Comparison of ENCODE assay signal across 14 mouse cellular contexts in the genomic region with DNA sequence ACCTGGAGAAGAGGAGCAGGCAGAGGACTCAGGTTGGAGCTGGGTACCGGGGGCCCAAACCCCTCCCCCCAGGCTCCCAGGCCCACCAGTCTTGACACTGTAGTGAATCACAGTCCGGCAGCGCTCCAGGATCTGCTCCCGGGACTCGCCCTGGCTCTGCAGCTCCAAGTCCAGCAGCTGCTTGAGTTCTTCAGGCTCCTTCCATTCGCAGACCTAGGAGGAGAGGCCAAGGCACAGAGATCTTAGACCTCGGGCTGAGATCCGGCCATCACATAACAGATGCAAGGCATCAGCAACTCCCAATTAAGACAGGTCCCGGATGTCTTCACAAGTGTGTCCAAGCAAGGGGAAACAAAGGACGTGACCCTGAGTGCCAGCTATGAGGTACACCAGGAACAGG. TPM values are rescaled to one million over a fixed set of nuclear protein-coding genes. Genes with fewer than 3 reads are reported as not detected.
DNase-seq lines count a peak whose midpoint lies in the region; ATAC-seq and TF ChIP-seq lines count a peak whose summit lies in the region.
"Had no signal": no experiment of that assay in that cellular context is flagged by ENCODE, and none has a peak within 500 bp of the region (broad histone marks: within the 10 kb centered on the region; RNA-seq: fewer than 3 reads in every experiment).

No protein-coding gene starts in this region.

- peaks cover 9% of the 10 kb centered on the region; the same call in 1 of the 2 replicates for H3K4me1 ChIP-seq in stomach, embryonic 16.5 days (ENCODE audit: control insufficient read depth, insufficient read depth, low read length)
- H3K4me1 ChIP-seq in stomach, postnatal 0 days (replicated peaks; ENCODE audit: control insufficient read depth, insufficient read depth), result no peaks in the 10 kb centered on the region
- peaks cover 13% of the 10 kb centered on the region; the same call in 1 of the 2 replicates for H3K4me1 ChIP-seq in limb, embryonic 10.5 days
- no peaks in the 10 kb centered on the region for H3K4me1 ChIP-seq in thymus, adult 2 months (replicated peaks; ENCODE audit: control insufficient read depth, insufficient read depth, low read length)

- DNase-seq in gastrocnemius, postnatal 10 days, result peak; percentile 57
- DNase-seq in gastrocnemius, adult 8-10 months (ENCODE audit: low spot score in 2 of 2), result no peak
- no peak for DNase-seq in stomach, postnatal 0 days (ENCODE audit: low spot score)
- DNase-seq in limb, embryonic 10.5 days (ENCODE audit: low spot score), result no peak
- peak; percentile 44 to 66 for DNase-seq in urinary bladder, postnatal 4 days (ENCODE audit: low spot score in 2 of 2)
- no peak for DNase-seq in thymus, adult 2 months
- DNase-seq in right cerebral cortex, postnatal 25 days, result no peak

- no peaks in the 10 kb centered on the region for H3K9me3 ChIP-seq in stomach, embryonic 16.5 days (replicated peaks; ENCODE audit: control insufficient read depth, low read length)
- H3K9me3 ChIP-seq in stomach, postnatal 0 days (ENCODE audit: control insufficient read depth, low read length), result no peaks in the 10 kb centered on the region
- H3K9me3 ChIP-seq in limb, embryonic 10.5 days (replicated peaks), result no peaks in the 10 kb centered on the region
- H3K9me3 ChIP-seq: G1E; megakaryocyte, embryonic 14.5 days had no signal

- no peak for ATAC-seq in stomach, embryonic 16.5 days (ENCODE audit: insufficient read depth, low FRiP score)
- no peak for ATAC-seq in stomach, postnatal 0 days (ENCODE audit: low FRiP score, low TSS enrichment)

- H3K9ac ChIP-seq in stomach, embryonic 16.5 days (ENCODE audit: low read length), result peak overlapping the region; percentile 9; the same call in 1 of the 2 replicates
- no peak overlapping the region for H3K9ac ChIP-seq in stomach, postnatal 0 days (ENCODE audit: low read length)
- H3K9ac ChIP-seq: hindbrain, embryonic 14.5 days had no signal

- H3K4me2 ChIP-seq in stomach, embryonic 16.5 days (ENCODE audit: low read depth, low read length), result no peak overlapping the region
- no peak overlapping the region for H3K4me2 ChIP-seq in stomach, postnatal 0 days (replicated peaks; ENCODE audit: low read depth)
- H3K4me2 ChIP-seq: hindbrain, embryonic 14.5 days had no signal

- H3K36me3 ChIP-seq in stomach, embryonic 16.5 days (ENCODE audit: control insufficient read depth, insufficient read depth, low read length), result 0 out of 2 replicates have a peak, but pooled peaks cover 3% of the 10 kb centered on the region
- H3K36me3 ChIP-seq in stomach, postnatal 0 days (ENCODE audit: control insufficient read depth, insufficient read depth, low read length), result peaks cover 4% of the 10 kb centered on the region; the same call in 1 of the 2 replicates
- peaks cover 46% of the 10 kb centered on the region for H3K36me3 ChIP-seq in limb, embryonic 10.5 days
- no peaks in the 10 kb centered on the region for H3K36me3 ChIP-seq in thymus, adult 2 months (ENCODE audit: control insufficient read depth, insufficient read depth, low read length)
- H3K36me3 ChIP-seq: G1E had no signal

- no peaks in the 10 kb centered on the region for H3K27me3 ChIP-seq in stomach, embryonic 16.5 days (ENCODE audit: control insufficient read depth, insufficient read depth, low read length)
- H3K27me3 ChIP-seq in stomach, postnatal 0 days (ENCODE audit: control insufficient read depth, insufficient read depth, low read length), result no peaks in the 10 kb centered on the region
- no peaks in the 10 kb centered on the region for H3K27me3 ChIP-seq in limb, embryonic 10.5 days (ENCODE audit: low read depth, poor library complexity, severe bottlenecking)
- H3K27me3 ChIP-seq in thymus, adult 2 months (ENCODE audit: control insufficient read depth, insufficient read depth, low read length), result no peaks in the 10 kb centered on the region

- H3K27ac ChIP-seq in stomach, embryonic 16.5 days (ENCODE audit: low read length), result no peak overlapping the region
- no peak overlapping the region for H3K27ac ChIP-seq in stomach, postnatal 0 days (replicated peaks)
- H3K27ac ChIP-seq in limb, embryonic 10.5 days, result peak overlapping the region; percentile 56; the same call in 1 of the 2 replicates
- H3K27ac ChIP-seq in thymus, adult 2 months (ENCODE audit: control insufficient read depth, insufficient read depth, low read length), result no peak overlapping the region
- H3K27ac ChIP-seq: hindbrain, embryonic 14.5 days; layer of hippocampus, adult 2 months had no signal

- H3K4me3 ChIP-seq in stomach, embryonic 16.5 days (replicated peaks; ENCODE audit: low read length), result no peak overlapping the region
- H3K4me3 ChIP-seq in stomach, postnatal 0 days (ENCODE audit: low read depth, low read length), result no peak overlapping the region
- no peak overlapping the region for H3K4me3 ChIP-seq in limb, embryonic 10.5 days
- no peak overlapping the region for H3K4me3 ChIP-seq in thymus, adult 2 months (ENCODE audit: control insufficient read depth, insufficient read depth, low read length)
- H3K4me3 ChIP-seq: erythroblast, embryonic 14.5 days; layer of hippocampus, adult 2 months; megakaryocyte, embryonic 14.5 days had no signal

- TF ChIP-seq POLR2A in thymus, adult 2 months (IDR thresholded peaks at IDR 0.05; ENCODE audit: control insufficient read depth, extremely low read depth, insufficient read depth, low read length, poor library complexity), result no peak

- TF ChIP-seq CTCF in stomach, postnatal 0 days (IDR thresholded peaks at IDR 0.05; ENCODE audit: low read depth), result no peak
- no peak for TF ChIP-seq CTCF in thymus, adult 2 months (IDR thresholded peaks at IDR 0.05; ENCODE audit: borderline replicate concordance, control insufficient read depth, extremely low read depth, insufficient read depth, low read length, poor library complexity)

- TF ChIP-seq EP300 in stomach, postnatal 0 days (optimal IDR thresholded peaks at IDR 0.05), result no peak

- 75% methylated on average over 10 of the region's 10 CpGs for WGBS in stomach, embryonic 16.5 days
- 72% methylated on average over 10 of the region's 10 CpGs for WGBS in stomach, postnatal 0 days
- WGBS in limb, embryonic 10.5 days, result 91% methylated on average over 10 of the region's 10 CpGs
- WGBS in thymus, adult 2 months, result 98% methylated on average over 10 of the region's 10 CpGs

RNA-seq across cellular contexts. Expression of a gene that starts 15.0 kb away (rescaled TPM):
- 10 to 100 TPM; 42.8 to 52.6 TPM for total RNA-seq in gastrocnemius, postnatal 10 days (2021)
- total RNA-seq in gastrocnemius, adult 8-10 months (2022), result 10 to 100 TPM; 25.6 to 28.1 (median 26.8) TPM
- 46.0 and 49.6 TPM in 2 replicates for polyA plus RNA-seq in stomach, embryonic 16.5 days (2015; fragmentation: Nextera tagmentation; extraction: Ambion mirVana)
- polyA plus RNA-seq in stomach, postnatal 0 days (2015; fragmentation: Nextera tagmentation; extraction: Ambion mirVana), result 19.9 and 20.2 TPM in 2 replicates
- 73.0 and 88.7 TPM in 2 replicates for polyA plus RNA-seq in limb, embryonic 10.5 days (2016; fragmentation: Nextera tagmentation; extraction: Ambion mirVana)
- 69.6 and 71.9 TPM in 2 replicates for polyA plus RNA-seq in thymus, adult 2 months (2012; rRNA removed)

RNA-seq across cellular contexts. Expression of a gene that starts 16.4 kb away (rescaled TPM):
- total RNA-seq in gastrocnemius, postnatal 10 days (2021), result 10 to 100 TPM; 23.9 to 25.5 TPM
- 1 to 10 TPM; 5.6 to 8.5 (median 7.6) TPM for total RNA-seq in gastrocnemius, adult 8-10 months (2022)
- 47.3 and 50.9 TPM in 2 replicates for polyA plus RNA-seq in stomach, embryonic 16.5 days (2015; fragmentation: Nextera tagmentation; extraction: Ambion mirVana)
- polyA plus RNA-seq in stomach, postnatal 0 days (2015; fragmentation: Nextera tagmentation; extraction: Ambion mirVana), result 32.1 and 39.4 TPM in 2 replicates
- 38.8 and 55.0 TPM in 2 replicates for polyA plus RNA-seq in limb, embryonic 10.5 days (2016; fragmentation: Nextera tagmentation; extraction: Ambion mirVana)
- 77.6 and 82.1 TPM in 2 replicates for polyA plus RNA-seq in thymus, adult 2 months (2012; rRNA removed)

RNA-seq across cellular contexts. Expression of a gene that starts 37.8 kb away (rescaled TPM):
- total RNA-seq in gastrocnemius, postnatal 10 days (2021), result under 1 TPM; 0.14 to 0.27 TPM
- under 1 TPM in 2 of 4 experiments, not detected in 2; 0.10 to 0.21 TPM for total RNA-seq in gastrocnemius, adult 8-10 months (2022)
- polyA plus RNA-seq in stomach, embryonic 16.5 days (2015; fragmentation: Nextera tagmentation; extraction: Ambion mirVana), result 5.4 and 6.2 TPM in 2 replicates
- polyA plus RNA-seq in stomach, postnatal 0 days (2015; fragmentation: Nextera tagmentation; extraction: Ambion mirVana), result 5.9 and 6.0 TPM in 2 replicates
- 0.06 and 0.24 TPM in 2 replicates for polyA plus RNA-seq in limb, embryonic 10.5 days (2016; fragmentation: Nextera tagmentation; extraction: Ambion mirVana)
- polyA plus RNA-seq in thymus, adult 2 months (2012; rRNA removed), result 3.8 and 4.1 TPM in 2 replicates
- total RNA-seq: layer of hippocampus, adult 2 months had no signal
- polyA plus RNA-seq: hindbrain, embryonic 14.5 days had no signal

RNA-seq across cellular contexts. Expression of a gene that starts 43.6 kb away (rescaled TPM):
- total RNA-seq in gastrocnemius, postnatal 10 days (2021), result 1 to 10 TPM in 1 of 2 experiments, under 1 TPM in 1; 0.59 to 1.3 TPM
- 1 to 10 TPM in 2 of 4 experiments, under 1 TPM in 2; 0.34 to 1.8 (median 1.0) TPM for total RNA-seq in gastrocnemius, adult 8-10 months (2022)
- 5.6 and 6.3 TPM in 2 replicates for polyA plus RNA-seq in stomach, embryonic 16.5 days (2015; fragmentation: Nextera tagmentation; extraction: Ambion mirVana)
- 1.2 TPM in 2 replicates for polyA plus RNA-seq in stomach, postnatal 0 days (2015; fragmentation: Nextera tagmentation; extraction: Ambion mirVana)
- polyA plus RNA-seq in limb, embryonic 10.5 days (2016; fragmentation: Nextera tagmentation; extraction: Ambion mirVana), result 1.2 and 1.5 TPM in 2 replicates
- polyA plus RNA-seq in thymus, adult 2 months (2012; rRNA removed), result 72.6 and 82.8 TPM in 2 replicates

RNA-seq across cellular contexts. Expression of a gene that starts 43.9 kb away (rescaled TPM):
- total RNA-seq in gastrocnemius, postnatal 10 days (2021), result 10 to 100 TPM; 66.0 to 77.5 TPM
- 10 to 100 TPM; 14.2 to 49.0 (median 27.1) TPM for total RNA-seq in gastrocnemius, adult 8-10 months (2022)
- polyA plus RNA-seq in stomach, embryonic 16.5 days (2015; fragmentation: Nextera tagmentation; extraction: Ambion mirVana), result 18.5 and 21.2 TPM in 2 replicates
- polyA plus RNA-seq in stomach, postnatal 0 days (2015; fragmentation: Nextera tagmentation; extraction: Ambion mirVana), result 30.6 and 39.5 TPM in 2 replicates
- 0.23 and 0.46 TPM in 2 replicates for polyA plus RNA-seq in limb, embryonic 10.5 days (2016; fragmentation: Nextera tagmentation; extraction: Ambion mirVana)
- 17.8 and 30.2 TPM in 2 replicates for polyA plus RNA-seq in thymus, adult 2 months (2012; rRNA removed)
- total RNA-seq: common myeloid progenitor, adult 5-6 weeks had no signal

Comparison
In these comparisons a context has a peak if more than half of its experiments do, and no peak if none do; other contexts are left out.
1. DNase-seq: peak in gastrocnemius, postnatal 10 days (single experiment) and urinary bladder, postnatal 4 days (2 of 2); none in gastrocnemius, adult 8-10 months (0 of 2), stomach, postnatal 0 days (single experiment), limb, embryonic 10.5 days (single experiment), thymus, adult 2 months (single experiment) and right cerebral cortex, postnatal 25 days (single experiment).